Mouse (Mus musculus) layer of hippocampus, adult 2 months (tissue): Measurements from ENCODE around the gene Polk. TPM values are rescaled to one million over a fixed set of nuclear protein-coding genes. Genes with fewer than 3 reads are reported as not detected.
A peak's percentile ranks its signal among the peaks of the same experiment; 100 is the strongest.

Source experiments
- DNase-seq, 2 experiments: peaks; one replicate each; pipeline ENCODE4 v3.0.0; 2022; ENCODE audit warnings: low spot score in 2 of 2
- H3K27ac ChIP-seq: fragments of 200-600 bp; 2 replicates; pipeline ENCODE4 v1.8.1; 2022
- H3K4me3 ChIP-seq: fragments of 200-600 bp; 2 replicates; pipeline ENCODE4 v1.8.1; 2022; ENCODE audit warnings: mild to moderate bottlenecking
- CTCF ChIP-seq: fragments of 200-600 bp; conservative IDR thresholded peaks from 2 replicates; pipeline ENCODE4 v1.8.1; 2022; ENCODE audit warnings: antibody characterized with exemption, mild to moderate bottlenecking, moderate library complexity
- total RNA-seq, 2 experiments: library from RNA; stranded (reverse); gene quantifications; 2 replicates each; pipeline ENCODE4 v1.2.3; 2021

The Polk gene
- total RNA-seq, 2 experiments from 2014 or later, result 10.0 to 11.9 TPM

DNA sequence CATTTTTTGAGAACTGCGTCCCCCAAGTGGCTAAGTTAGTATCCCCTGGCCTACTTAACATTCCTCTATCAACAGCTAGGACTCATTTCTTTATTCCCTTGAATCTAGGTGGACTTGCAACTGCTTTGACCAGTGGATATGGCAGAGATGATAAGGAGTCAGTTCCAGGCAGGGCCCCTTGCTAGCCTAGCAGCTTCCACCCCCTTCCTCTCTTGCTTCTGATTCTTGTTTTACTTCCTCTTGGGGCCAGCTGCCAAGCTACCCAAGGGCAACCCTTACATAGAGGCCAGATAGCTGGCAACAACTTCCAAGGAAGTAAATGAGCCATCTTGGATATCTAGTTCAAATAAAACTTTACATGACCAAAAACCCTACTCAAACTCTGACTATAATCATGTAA lies 105.5 kb downstream of the Polk start:
- TF ChIP-seq CTCF, result no peak
- no peak overlapping the region for H3K4me3 ChIP-seq
- no peak for DNase-seq
- H3K27ac ChIP-seq, result no peak overlapping the region

DNA sequence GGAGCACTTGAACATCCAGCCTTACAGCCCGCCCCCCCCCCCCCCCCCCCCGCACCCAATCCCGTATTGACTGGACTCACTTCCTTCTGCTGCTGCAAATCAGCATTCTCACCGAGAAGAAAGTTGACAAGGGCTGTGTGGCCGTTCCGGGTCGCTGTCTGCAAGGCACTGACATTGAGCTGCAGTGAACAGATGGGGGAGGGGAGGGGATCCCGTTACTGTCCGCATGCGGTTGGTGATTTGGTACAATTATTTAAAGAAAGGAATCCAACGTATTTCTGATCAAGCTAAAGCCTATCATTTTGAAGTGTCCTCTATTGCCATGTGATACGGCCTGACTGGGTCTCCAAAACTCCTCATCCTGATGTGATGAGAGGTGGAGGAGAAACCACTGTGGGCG lies 106.6 kb downstream of the Polk start:
- H3K4me3 ChIP-seq, result no peak overlapping the region
- TF ChIP-seq CTCF, result no peak
- no peak overlapping the region for H3K27ac ChIP-seq
- DNase-seq, result no peak

DNA sequence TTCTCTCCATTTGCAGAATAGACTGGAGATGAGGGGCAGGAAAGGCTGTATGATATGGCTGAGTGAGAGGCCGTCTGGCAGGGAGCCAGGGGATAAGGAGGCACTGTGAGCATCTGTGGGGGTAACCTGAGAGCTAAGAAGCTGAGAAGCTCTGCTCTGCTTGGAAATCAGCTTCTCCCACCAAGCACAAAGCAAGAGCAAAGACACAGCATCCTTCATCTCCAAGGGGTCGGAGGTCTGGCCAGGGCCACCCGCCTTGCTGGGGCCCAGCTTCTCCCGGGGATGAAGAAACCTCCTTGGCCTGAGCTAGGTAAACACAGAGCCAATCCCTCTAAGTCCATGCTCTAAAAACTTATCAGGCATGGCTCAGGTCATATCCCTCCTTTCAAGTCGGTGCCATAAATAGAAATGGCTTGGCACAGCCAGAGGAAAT lies 107.5 kb downstream of the Polk start:
- Histone ChIP-seq H3K27ac (no peak overlapping the region), H3K4me3 (no peak overlapping the region)
- DNase-seq, result no peak
- no peak for TF ChIP-seq CTCF

DNA sequence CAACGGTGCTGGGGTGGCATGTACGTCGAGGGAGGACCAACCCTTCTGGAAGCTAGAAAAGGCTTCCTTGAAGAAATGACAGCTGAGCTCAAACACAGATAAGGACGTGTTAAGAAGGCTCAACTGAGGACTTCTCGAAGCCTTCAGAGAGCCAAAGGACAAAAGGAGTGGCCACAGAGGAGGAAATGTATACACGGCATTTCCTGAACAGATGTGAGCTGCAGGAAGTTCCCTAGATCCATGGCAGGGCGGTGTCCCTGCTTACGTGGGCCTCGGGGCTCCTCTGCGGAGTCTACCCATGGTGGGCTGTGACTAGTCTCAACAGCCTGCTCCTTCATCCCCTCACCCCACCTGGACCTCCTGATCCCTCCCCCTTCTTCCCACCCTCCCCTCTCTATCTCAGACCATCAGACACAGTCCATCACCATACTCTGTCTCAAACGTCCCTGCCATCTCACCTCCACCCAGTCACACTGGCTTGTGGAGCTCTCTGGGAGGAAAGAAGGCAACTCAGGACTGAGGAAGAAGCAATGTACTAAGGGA lies 108.7 kb downstream of the Polk start:
- Histone ChIP-seq H3K4me3 (no peak overlapping the region), H3K27ac (no peak overlapping the region)
- DNase-seq, result no peak
- no peak for TF ChIP-seq CTCF

DNA sequence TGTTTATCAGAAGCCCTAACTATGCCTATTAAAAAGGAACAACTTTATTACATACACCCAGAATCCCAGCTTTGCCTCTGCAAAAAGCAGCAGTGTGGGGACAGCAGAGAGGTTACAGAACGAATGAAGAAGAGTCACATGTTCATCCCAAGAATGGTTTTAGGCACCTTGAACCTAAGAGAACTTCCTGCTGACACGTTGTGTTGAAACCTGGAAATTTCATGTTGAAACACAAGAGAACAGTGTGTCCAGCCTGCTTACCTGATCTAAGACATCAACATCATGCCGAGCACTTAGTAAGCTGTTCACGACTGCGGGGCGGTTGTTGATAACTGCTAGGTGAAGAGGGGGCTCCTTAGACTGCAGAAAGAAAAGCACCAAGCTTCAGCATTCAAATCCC lies 109.3 kb downstream of the Polk start:
- no peak for TF ChIP-seq CTCF
- DNase-seq, result no peak
- no peak overlapping the region for H3K4me3 ChIP-seq
- H3K27ac ChIP-seq, result no peak overlapping the region

DNA sequence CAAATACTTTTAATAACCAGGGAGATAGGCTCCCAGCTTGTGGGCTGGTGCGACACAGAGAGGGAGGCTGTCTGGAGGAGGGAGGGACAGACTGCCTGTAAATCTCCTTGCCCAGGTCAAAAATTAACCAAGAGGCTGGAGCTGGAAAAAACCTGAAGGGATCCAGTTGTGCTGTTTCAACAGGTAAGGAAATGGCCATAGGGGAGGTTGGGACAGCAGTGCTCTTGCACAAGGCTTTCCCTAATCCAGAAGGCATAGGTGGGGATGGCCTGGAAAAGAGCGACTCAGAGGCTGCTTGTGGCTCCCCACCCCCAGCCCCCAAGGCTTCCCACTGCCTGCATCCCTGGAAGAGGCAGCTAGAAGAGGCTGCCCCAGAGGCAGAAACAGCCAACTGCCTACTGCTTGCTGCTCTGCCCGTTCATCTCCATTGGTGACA lies 110.0 kb downstream of the Polk start:
- TF ChIP-seq CTCF, result no peak
- no peak for DNase-seq
- H3K27ac ChIP-seq, result no peak overlapping the region
- no peak overlapping the region for H3K4me3 ChIP-seq

DNA sequence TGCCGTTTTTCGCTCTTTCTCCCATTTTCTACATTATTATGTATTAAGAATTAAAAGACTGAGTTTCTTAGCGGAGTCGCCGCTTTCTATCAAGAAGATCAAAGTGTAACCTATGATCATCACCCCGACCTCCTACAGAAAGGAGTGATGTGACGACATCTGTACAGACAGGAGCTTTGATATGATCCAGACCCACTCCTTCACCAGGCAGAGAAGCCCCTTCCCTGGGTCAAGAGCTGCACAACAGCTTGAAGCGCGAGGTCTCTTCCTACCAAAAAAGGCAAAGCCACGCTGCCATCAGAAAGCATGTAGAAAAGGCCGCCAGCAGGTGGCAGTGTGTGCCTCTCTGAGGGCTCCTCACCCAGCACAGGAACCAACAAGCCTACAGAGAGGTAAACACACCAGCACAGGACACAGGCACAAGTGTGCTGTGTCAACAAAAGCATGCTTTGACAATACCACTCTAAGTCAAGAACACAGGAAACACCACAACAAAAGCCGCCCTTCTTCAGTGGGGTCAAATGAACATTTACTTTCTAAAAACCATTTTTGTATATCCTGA lies 110.7 kb downstream of the Polk start:
- no peak overlapping the region for H3K27ac ChIP-seq
- H3K4me3 ChIP-seq, result no peak overlapping the region
- peak; percentile 83 to 92 for DNase-seq
- TF ChIP-seq CTCF, result peak; percentile 98

Other genes starting within 250 kb of the Polk start
- gene Poc5, start 154.3 kb downstream of the Polk start, total RNA-seq, result 10 to 100 TPM; 34.5 to 36.5 TPM
- gene Ankdd1b, start 71.4 kb downstream of the Polk start, total RNA-seq, result under 1 TPM; 0.20 to 0.27 TPM
- not detected for gene Gm17622, start 51.8 kb downstream of the Polk start, total RNA-seq
- gene Col4a3bp, start within 50 bp of the Polk start, total RNA-seq, result 10 to 100 TPM; 63.7 to 64.4 TPM
- gene Hmgcr, start 128.4 kb upstream of the Polk start, total RNA-seq, result 100 to 1,000 TPM; 101 to 103 TPM
- under 1 TPM; 0.46 to 0.47 TPM for gene Ankrd31, start 205.7 kb upstream of the Polk start, total RNA-seq